Mouse (Mus musculus): Measurements from ENCODE around the gene Gal.

DNA sequence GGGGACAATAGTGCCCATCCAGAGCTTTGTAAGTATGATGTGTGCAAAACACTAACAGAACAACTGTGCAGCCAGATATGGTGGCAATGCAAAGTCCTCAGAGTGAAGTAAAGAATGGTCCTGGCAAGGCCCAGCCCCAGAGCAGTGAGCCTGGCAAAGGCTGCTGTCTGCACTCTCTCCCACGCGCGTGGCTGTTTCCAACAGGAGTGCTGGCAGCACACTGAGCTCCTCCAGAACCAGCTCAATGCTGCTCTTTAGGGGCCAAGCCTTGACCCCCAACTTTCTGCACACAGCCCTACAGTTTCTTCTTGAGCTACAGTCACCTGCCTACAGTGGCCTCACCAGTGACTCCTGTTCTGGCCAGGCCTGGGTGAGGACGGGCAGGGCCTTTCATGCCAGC, 43.4 kb upstream of the Gal start:
- TF ChIP-seq TCF12 (IDR thresholded peaks at IDR 0.05; ENCODE audit: low read depth, low read length) (no peak), ZC3H11A (IDR thresholded peaks at IDR 0.05; ENCODE audit: low read depth, low read length) (no peak), CTCF (conservative IDR thresholded peaks at IDR 0.05 in 1 of 2, IDR thresholded peaks at IDR 0.05 in 1 of 2; ENCODE audit: low read depth in 2 of 2, low read length in 2 of 2) (no peak), GABPA (IDR thresholded peaks at IDR 0.05; ENCODE audit: insufficient replicate concordance, low read depth, low read length) (no peak), ZNF384 (IDR thresholded peaks at IDR 0.05; ENCODE audit: low read depth, low read length) (no peak), TBP (conservative IDR thresholded peaks at IDR 0.05; ENCODE audit: low read depth, low read length) (no peak), POLR2A (IDR thresholded peaks at IDR 0.05; ENCODE audit: low read depth, low read length) (no peak), RCOR1 (conservative IDR thresholded peaks at IDR 0.05; ENCODE audit: low read depth, low read length) (no peak), ETS1 (conservative IDR thresholded peaks at IDR 0.05; ENCODE audit: low read depth, low read length) (no peak), JUN (IDR thresholded peaks at IDR 0.05; ENCODE audit: insufficient read depth, low read depth, low read length) (no peak), POLR2AphosphoS2 (IDR thresholded peaks at IDR 0.05; ENCODE audit: low read depth, low read length) (no peak), RAD21 (IDR thresholded peaks at IDR 0.05; ENCODE audit: low read depth, low read length) (no peak)

All from CH12.LX (cell line).